Mouse (Mus musculus) heart, adult 2 months (tissue): Measurements from ENCODE around the gene Arrdc2.

Source experiments
- CTCF ChIP-seq: fragments of 200-600 bp; IDR thresholded peaks from 2 replicates; pipeline ENCODE4 v1.8.1; 2022; ENCODE audit warnings: antibody characterized with exemption, mild to moderate bottlenecking, moderate library complexity
- POLR2A ChIP-seq: fragments of 200-500 bp; IDR thresholded peaks from 2 replicates; pipeline ENCODE4 v1.6.1; 2011; ENCODE audit warnings: mild to moderate bottlenecking, low read depth, low read length, control low read depth; ENCODE audit not compliant: insufficient read depth

DNA sequence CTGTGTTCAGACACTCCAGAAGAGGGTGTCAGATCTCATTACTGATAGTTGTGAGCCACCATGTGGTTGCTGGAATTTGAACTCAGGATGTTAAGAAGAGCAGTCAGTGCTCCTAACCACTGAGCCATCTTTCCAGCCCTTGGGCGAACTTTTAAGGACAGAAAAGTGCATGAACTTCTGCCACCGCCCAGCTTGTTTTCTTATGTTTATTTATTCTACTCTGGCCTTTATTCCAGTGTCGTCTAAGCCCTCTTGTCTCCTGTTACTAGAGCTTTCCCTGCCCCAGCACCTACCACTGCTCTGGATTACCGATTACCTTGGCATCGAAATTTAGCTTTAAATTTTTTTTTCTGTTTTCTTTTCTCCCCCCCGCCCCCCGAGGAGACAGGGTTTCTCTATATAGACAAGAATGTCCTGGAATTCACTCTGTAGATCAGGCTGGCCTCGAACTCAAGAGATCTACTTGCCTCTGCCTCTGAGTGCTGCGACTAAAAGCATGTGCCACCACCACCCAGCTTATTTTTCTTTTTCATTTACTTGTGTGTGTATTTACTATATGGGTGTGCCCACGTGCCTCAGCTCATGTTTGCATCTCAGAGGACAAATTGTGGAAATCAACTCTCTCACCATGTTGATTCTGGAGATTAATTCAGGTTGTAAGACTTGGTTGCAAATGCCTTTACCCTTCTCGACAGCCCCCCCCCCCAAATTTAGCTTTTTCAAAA, 36.6 kb downstream of the Arrdc2 start:
- TF ChIP-seq CTCF: no peak
- TF ChIP-seq POLR2A: no peak
